Mouse (Mus musculus): Measurements from ENCODE around the gene Smg9.

- no peak for TF ChIP-seq POLR2AphosphoS5 (IDR thresholded peaks at IDR 0.05; ENCODE audit: borderline replicate concordance, low read depth, low read length)
- peak; percentile 30; the same call in 1 of the 2 replicates for TF ChIP-seq MAX (IDR thresholded peaks at IDR 0.05; ENCODE audit: low read length)
- peak; percentile 98 for TF ChIP-seq ZNF384 (IDR thresholded peaks at IDR 0.05; ENCODE audit: low read depth, low read length)
- peak; percentile 73 for TF ChIP-seq TCF12 (IDR thresholded peaks at IDR 0.05; ENCODE audit: low read depth, low read length)
- TF ChIP-seq GABPA (IDR thresholded peaks at IDR 0.05; ENCODE audit: low read depth, low read length): no peak
- TF ChIP-seq ELF1 (IDR thresholded peaks at IDR 0.05; ENCODE audit: low read depth, low read length): 0 out of 2 replicates have a peak, but pooled peaks have one; percentile 21
- no peak for TF ChIP-seq GATA1 (IDR thresholded peaks at IDR 0.05; ENCODE audit: low read depth, low read length)
These were observed 25.7 kb upstream of the Smg9 start for GRCm38 (mm10) chr7:24373538-24374379.
